Mouse (Mus musculus) CH12.LX (cell line): ENCODE measurements around the gene Tacc2. TPM values are rescaled to one million over a fixed set of nuclear protein-coding genes. Genes with fewer than 3 reads are reported as not detected.

Source experiments
- DNase-seq: peaks from one replicate; pipeline ENCODE4 v3.0.0-alpha.2; 2013; ENCODE audit errors: extremely low read depth
- H3K27ac ChIP-seq: 2 replicates; pipeline ENCODE4 v1.5.1; 2012; ENCODE audit warnings: low read depth, mild to moderate bottlenecking, control low read depth, moderate library complexity; ENCODE audit not compliant: insufficient read depth
- H3K27me3 ChIP-seq: replicated peaks from 2 replicates; pipeline ENCODE3; 2012; ENCODE audit warnings: inconsistent platforms
- H3K36me3 ChIP-seq, 2 experiments: replicated peaks in 1 of 2; 2 replicates each; pipeline versions ENCODE3 to v1.6.1; 2012; ENCODE audit warnings: inconsistent platforms in 1 of 2, low read length in 1 of 2, mild to moderate bottlenecking in 1 of 2, mixed read lengths in 1 of 2, moderate library complexity in 1 of 2; ENCODE audit not compliant: control insufficient read depth in 1 of 2, insufficient read depth in 1 of 2
- H3K4me1 ChIP-seq, 2 experiments: 2 replicates each; pipeline ENCODE4 v1.6.1; 2012; ENCODE audit warnings: inconsistent platforms in 1 of 2, moderate library complexity in 1 of 2; ENCODE audit not compliant: insufficient read depth in 2 of 2, control insufficient read depth in 1 of 2
- H3K4me2 ChIP-seq: 2 replicates; pipeline ENCODE4 v1.6.1; 2012; ENCODE audit warnings: low read depth, mild to moderate bottlenecking, control low read depth; ENCODE audit not compliant: poor library complexity, insufficient read depth, severe bottlenecking
- H3K4me3 ChIP-seq, 3 experiments: fragments of 150-350 bp in 1 of 3; sonication (generic) in 1 of 3; replicated peaks in 1 of 3; 2 replicates each; pipeline versions ENCODE3 to v1.5.1; 2011 to 2012; ENCODE audit warnings: low read depth in 2 of 3, low read length in 2 of 3, mild to moderate bottlenecking in 2 of 3, moderate library complexity in 2 of 3, control low read depth in 1 of 3, improper control_type of control experiment in 1 of 3, inconsistent platforms in 1 of 3, mixed read lengths in 1 of 3; ENCODE audit not compliant: poor library complexity in 1 of 3
- H3K79me2 ChIP-seq: replicated peaks from 2 replicates; pipeline ENCODE4 v1.6.1; 2012; ENCODE audit warnings: mild to moderate bottlenecking, moderate library complexity; ENCODE audit not compliant: control insufficient read depth, poor library complexity, insufficient read depth, severe bottlenecking; ENCODE audit errors: extremely low read depth
- H3K9ac ChIP-seq: 2 replicates; pipeline ENCODE4 v1.6.1; 2012; ENCODE audit warnings: low read depth, mild to moderate bottlenecking, control low read depth, moderate library complexity; ENCODE audit not compliant: insufficient read depth
- H3K9me3 ChIP-seq: replicated peaks from 2 replicates; pipeline ENCODE3; 2012; ENCODE audit warnings: low read length, inconsistent platforms, mixed read lengths
- CHD1 ChIP-seq: IDR thresholded peaks from 2 replicates; pipeline ENCODE4 v1.6.1; 2012; ENCODE audit warnings: low read depth, low read length, improper control_type of control experiment, inconsistent platforms
- CTCF ChIP-seq, 2 experiments: IDR thresholded peaks in 1 of 2; conservative IDR thresholded peaks in 1 of 2; 2 replicates each; pipeline ENCODE4 v1.5.1; 2011 to 2012; ENCODE audit warnings: low read depth in 2 of 2, low read length in 2 of 2, improper control_type of control experiment in 1 of 2, inconsistent platforms in 1 of 2, mild to moderate bottlenecking in 1 of 2, moderate library complexity in 1 of 2
- EP300 ChIP-seq: IDR thresholded peaks from 2 replicates; pipeline ENCODE4 v1.6.1; 2011; ENCODE audit warnings: low read length, improper control_type of control experiment
- ETS1 ChIP-seq: conservative IDR thresholded peaks from 2 replicates; pipeline ENCODE4 v1.6.1; 2012; ENCODE audit warnings: low read depth, mild to moderate bottlenecking, inconsistent platforms, low read length, improper control_type of control experiment, moderate library complexity
- GABPA ChIP-seq: IDR thresholded peaks from 2 replicates; pipeline ENCODE4 v1.6.1; 2012; ENCODE audit warnings: low read depth, low read length, improper control_type of control experiment, inconsistent platforms; ENCODE audit not compliant: insufficient replicate concordance
- JUN ChIP-seq: IDR thresholded peaks from 2 replicates; pipeline ENCODE4 v1.6.1; 2011; ENCODE audit warnings: low read depth, mild to moderate bottlenecking, low read length, improper control_type of control experiment, moderate library complexity; ENCODE audit not compliant: insufficient read depth
- JUND ChIP-seq: conservative IDR thresholded peaks from 2 replicates; pipeline ENCODE4 v1.6.1; 2011; ENCODE audit warnings: low read depth, low read length, improper control_type of control experiment
- MAFK ChIP-seq: IDR thresholded peaks from 2 replicates; pipeline ENCODE4 v1.6.1; 2011; ENCODE audit warnings: low read length, improper control_type of control experiment; ENCODE audit not compliant: insufficient replicate concordance
- MEF2A ChIP-seq: IDR thresholded peaks from 2 replicates; pipeline ENCODE4 v1.6.1; 2014; ENCODE audit warnings: low read depth, mild to moderate bottlenecking, inconsistent platforms, low read length, improper control_type of control experiment, borderline replicate concordance
- NELFE ChIP-seq: IDR thresholded peaks from 2 replicates; pipeline ENCODE4 v1.6.1; 2011; ENCODE audit warnings: low read depth, low read length, improper control_type of control experiment
- RCOR1 ChIP-seq: conservative IDR thresholded peaks from 2 replicates; pipeline ENCODE4 v1.6.1; 2012; ENCODE audit warnings: low read depth, mild to moderate bottlenecking, inconsistent platforms, low read length, improper control_type of control experiment
- SIN3A ChIP-seq: IDR thresholded peaks from 2 replicates; pipeline ENCODE4 v1.6.1; 2012; ENCODE audit warnings: low read length, improper control_type of control experiment, inconsistent platforms
- SMC3 ChIP-seq: IDR thresholded peaks from 2 replicates; pipeline ENCODE4 v1.6.1; 2011; ENCODE audit warnings: low read depth, low read length, improper control_type of control experiment
- UBTF ChIP-seq: IDR thresholded peaks from 2 replicates; pipeline ENCODE4 v1.6.1; 2012; ENCODE audit warnings: low read depth, mild to moderate bottlenecking, inconsistent platforms, low read length, improper control_type of control experiment, moderate library complexity
- USF2 ChIP-seq: conservative IDR thresholded peaks from 2 replicates; pipeline ENCODE4 v1.6.1; 2011; ENCODE audit warnings: low read depth, low read length, improper control_type of control experiment
- ZC3H11A ChIP-seq: IDR thresholded peaks from 2 replicates; pipeline ENCODE4 v1.6.1; 2012; ENCODE audit warnings: low read depth, mild to moderate bottlenecking, inconsistent platforms, low read length, improper control_type of control experiment
- ZKSCAN1 ChIP-seq: IDR thresholded peaks from 2 replicates; pipeline ENCODE4 v1.6.1; 2012; ENCODE audit warnings: low read depth, inconsistent platforms, low read length, improper control_type of control experiment, borderline replicate concordance
- dilution Hi-C: fragments of 300-500 bp; cut with MboI; formaldehyde crosslinking; loops from 2 replicates; pipeline ENCODE4 v1.14.3; 2020; ENCODE audit warnings: low sequenced_read_pairs; ENCODE audit not compliant: extremely low pct_unique_long_range_greater_than_20kb, extremely low pct_ligation_motif_present
- in situ Hi-C: fragments of 300-500 bp; cut with MboI; formaldehyde crosslinking; loops from 3 replicates; pipeline ENCODE4 v1.14.3; 2019; ENCODE audit warnings: low sequenced_read_pairs, low pct_ligation_motif_present, low pct_unique_long_range_greater_than_20kb, mixed read lengths
- polyA plus RNA-seq: library from polyadenylated mRNA; unstranded; fragments of >175 nt; gene quantifications from 2 replicates; pipeline ENCODE4 v1.2.1, GENCODE M21; 2012; ENCODE audit warnings: low read depth; ENCODE audit not compliant: insufficient read length
- total RNA-seq, 2 experiments: library from RNA; depleted of rRNA; stranded (reverse); fragments of 300-350 nt in 1 of 2; fragments of >200 nt in 1 of 2; gene quantifications; 2 replicates each; pipeline ENCODE4 v1.2.3; 2012 to 2014

The Tacc2 gene
- total and polyA plus RNA-seq, 3 experiments = 0.13 to 0.41 TPM; not detected in 1

GRCm38 (mm10) chr7:130650621-130651020, 73.4 kb downstream of the Tacc2 start:
- DNase-seq = no peak
- Histone ChIP-seq H3K9me3 (no peaks in the 10 kb centered on the region), H3K4me2 (no peak overlapping the region), H3K4me1 (no peaks in the 10 kb centered on the region; a peak in 1 of 4 replicates), H3K4me3 (no peak overlapping the region), H3K9ac (no peak overlapping the region), H3K36me3 (no peaks in the 10 kb centered on the region)
- dilution Hi-C loops (no loop called here), in situ Hi-C loops (no loop called here)
- no peak for TF ChIP-seq NELFE
- no peak for TF ChIP-seq CTCF (conservative IDR thresholded peaks at IDR 0.05 in 1 of 2, IDR thresholded peaks at IDR 0.05 in 1 of 2; ENCODE audit: low read depth in 2 of 2, low read length in 2 of 2)
- TF ChIP-seq CHD1 = no peak
- TF ChIP-seq SIN3A = no peak
- no peak for TF ChIP-seq MAFK
- no peak for TF ChIP-seq UBTF
- no peak for TF ChIP-seq EP300
- no peak for TF ChIP-seq USF2
- TF ChIP-seq, all 38 proteins: peak for 0
- Histone ChIP-seq H3K79me2 (no peaks in the 10 kb centered on the region), H3K27me3 (peaks cover 94% of the 10 kb centered on the region), H3K27ac (no peak overlapping the region)

GRCm38 (mm10) chr7:130653036-130653555, 75.9 kb downstream of the Tacc2 start:
- dilution Hi-C loops (no loop called here), in situ Hi-C loops (no loop called here)
- Histone ChIP-seq H3K4me2 (no peak overlapping the region), H3K9me3 (no peaks in the 10 kb centered on the region), H3K4me1 (no peaks in the 10 kb centered on the region), H3K79me2 (no peaks in the 10 kb centered on the region), H3K27me3 (peaks cover 94% of the 10 kb centered on the region), H3K9ac (no peak overlapping the region), H3K27ac (no peak overlapping the region), H3K4me3 (no peak overlapping the region), H3K36me3 (no peaks in the 10 kb centered on the region)
- TF ChIP-seq ETS1 (no peak), ZC3H11A (no peak)
- no peak for DNase-seq

GRCm38 (mm10) chr7:130654562-130654961, 77.3 kb downstream of the Tacc2 start:
- H3K4me2 ChIP-seq = no peak overlapping the region
- no peak overlapping the region for H3K27ac ChIP-seq
- peaks cover 91% of the 10 kb centered on the region for H3K27me3 ChIP-seq
- H3K4me1 ChIP-seq = no peaks in the 10 kb centered on the region
- no peak for DNase-seq
- H3K4me3 ChIP-seq = no peak overlapping the region
- no peak for TF ChIP-seq MEF2A
- no peak for TF ChIP-seq ETS1
- no peak for TF ChIP-seq MAFK
- TF ChIP-seq JUND = no peak
- TF ChIP-seq RCOR1 = no peak
- TF ChIP-seq ZKSCAN1 = no peak
- no peak for TF ChIP-seq JUN
- no peak for TF ChIP-seq SMC3
- TF ChIP-seq GABPA = no peak
- TF ChIP-seq NELFE = no peak
- no peak for TF ChIP-seq ZC3H11A
- no peaks in the 10 kb centered on the region for H3K79me2 ChIP-seq
- no peak overlapping the region for H3K9ac ChIP-seq
- dilution Hi-C loops = no loop called here
- in situ Hi-C loops = no loop called here
- no peaks in the 10 kb centered on the region for H3K9me3 ChIP-seq
- no peaks in the 10 kb centered on the region for H3K36me3 ChIP-seq
